Mouse (Mus musculus) heart, postnatal 25 days (tissue): ENCODE data around the gene Cep78. TPM values are rescaled to one million over a fixed set of nuclear protein-coding genes. Genes with fewer than 3 reads are reported as not detected.

Source experiments
- DNase-seq: peaks from one replicate; pipeline ENCODE4 v3.0.0; 2022; ENCODE audit warnings: low spot score
- intact Hi-C: fragments of 180-260 bp; cut with DNase I; formaldehyde crosslinking; loops from one replicate; pipeline ENCODE4 v1.15.1; 2025
- total RNA-seq, 2 experiments: library from RNA; stranded (reverse); gene quantifications; 2 replicates each; pipeline ENCODE4 v1.2.3; 2021

Cep78 gene
- total RNA-seq, 2 experiments from 2014 or later: 4.3 to 4.6 TPM

DNA sequence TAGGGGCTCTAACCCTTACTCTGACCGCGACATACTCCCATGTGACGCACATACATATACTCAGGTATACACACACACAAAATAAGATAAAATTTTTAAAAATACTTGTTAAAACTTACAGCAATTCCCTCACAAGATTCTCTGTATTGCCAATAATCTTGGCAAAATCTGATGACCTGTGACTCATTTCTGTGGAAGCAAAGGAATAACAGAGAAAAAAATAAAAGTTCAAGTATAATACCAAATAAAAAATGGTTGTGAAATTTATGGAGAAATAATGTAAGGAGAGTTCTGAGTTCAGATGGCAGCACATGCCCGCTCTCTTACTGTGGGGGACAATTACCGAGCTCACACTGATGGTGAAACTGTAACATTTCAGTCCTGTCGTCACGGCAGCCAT is 65.5 kb downstream of the Cep78 start:
- intact Hi-C loops: no loop called here
- no peak for DNase-seq

DNA sequence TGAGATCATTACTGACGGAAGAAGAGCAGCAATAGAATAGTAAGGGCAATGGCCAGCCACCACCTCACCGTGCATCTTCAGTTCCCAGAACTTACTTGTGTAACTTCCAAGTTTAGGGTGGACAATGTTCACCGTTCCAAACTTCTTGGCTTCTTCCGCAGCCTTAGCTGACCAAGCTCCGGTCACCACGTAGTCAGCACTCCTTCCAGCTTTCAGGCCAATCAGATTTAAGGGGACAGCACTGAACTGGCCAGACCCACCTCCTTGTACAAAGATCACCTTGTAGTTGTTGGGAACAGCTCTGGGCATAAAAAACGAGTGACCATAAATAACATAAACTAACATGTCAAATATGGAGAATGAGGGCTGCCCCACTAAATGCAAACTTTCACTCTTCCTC is 66.7 kb downstream of the Cep78 start:
- DNase-seq: no peak
- intact Hi-C loops: no loop called here

GRCm38 (mm10) chr19:15913249-15913997 is 71.4 kb downstream of the Cep78 start:
- intact Hi-C loops: no loop called here
- no peak for DNase-seq

GRCm38 (mm10) chr19:15911441-15911840 is 73.3 kb downstream of the Cep78 start:
- intact Hi-C loops: no loop called here
- no peak for DNase-seq

GRCm38 (mm10) chr19:15910987-15911386 is 73.8 kb downstream of the Cep78 start:
- intact Hi-C loops: no loop called here
- no peak for DNase-seq

GRCm38 (mm10) chr19:15910488-15910887 is 74.3 kb downstream of the Cep78 start:
- DNase-seq: no peak
- intact Hi-C loops: no loop called here

GRCm38 (mm10) chr19:15908016-15908415 is 76.8 kb downstream of the Cep78 start:
- DNase-seq: no peak
- intact Hi-C loops: no loop called here

Other genes with a start within 250 kb of the Cep78 start
- 1 to 10 TPM; 3.0 to 3.4 TPM for gene Psat1, start 37.7 kb downstream of the Cep78 start, total RNA-seq
- gene Gnaq, start 147.8 kb upstream of the Cep78 start, total RNA-seq: 10 to 100 TPM; 24.9 to 25.8 TPM